Mouse (Mus musculus) left cerebral cortex, adult 8-10 months (tissue): ENCODE data around the gene Emc10. TPM values are rescaled to one million over a fixed set of nuclear protein-coding genes. Genes with fewer than 3 reads are reported as not detected.

ENCODE experiments used
- DNase-seq, 2 experiments: peaks; one replicate each; pipeline ENCODE4 v3.0.0; 2022; ENCODE audit warnings: low spot score in 2 of 2
- total RNA-seq, 4 experiments: library from RNA; stranded (reverse); gene quantifications; 2 replicates each; pipeline ENCODE4 v1.2.4; 2022

The Emc10 gene
- 100 to 1,000 TPM; 186 to 208 (median 193) TPM for total RNA-seq

- DNase-seq, result peak; percentile 97 to 99
Observed at GRCm38 (mm10) chr7:44495992-44496770, at the start of gene Emc10, which contains the start of gene Fam71e1. TSS of gene Emc10 (minus strand) at chr7:44496529. TSS of gene Fam71e1 (plus strand) at chr7:44496581.

- DNase-seq, result no peak
Observed at GRCm38 (mm10) chr7:44543071-44543470, 46.7 kb upstream of the Emc10 start.

GRCm38 (mm10) chr7:44542555-44542954 lies 46.2 kb upstream of the Emc10 start:
- DNase-seq, result no peak

GRCm38 (mm10) chr7:44538756-44539624 lies 42.7 kb upstream of the Emc10 start:
- DNase-seq, result no peak

GRCm38 (mm10) chr7:44537496-44537895 lies 41.2 kb upstream of the Emc10 start:
- DNase-seq, result no peak

GRCm38 (mm10) chr7:44537009-44537408 lies 40.7 kb upstream of the Emc10 start:
- DNase-seq, result no peak

GRCm38 (mm10) chr7:44536590-44536968 lies 40.2 kb upstream of the Emc10 start:
- DNase-seq, result peak in 1 of 2 experiments; percentile 77

- no peak for DNase-seq
Observed at GRCm38 (mm10) chr7:44535657-44536589, 39.6 kb upstream of the Emc10 start.

GRCm38 (mm10) chr7:44534656-44535441 lies 38.5 kb upstream of the Emc10 start:
- DNase-seq, result no peak

- no peak for DNase-seq
Observed at GRCm38 (mm10) chr7:44534242-44534641, 37.9 kb upstream of the Emc10 start.

GRCm38 (mm10) chr7:44533746-44534045 lies 37.4 kb upstream of the Emc10 start:
- DNase-seq, result no peak

GRCm38 (mm10) chr7:44532918-44533745 lies 36.8 kb upstream of the Emc10 start:
- DNase-seq, result no peak

GRCm38 (mm10) chr7:44531946-44532732 lies 35.8 kb upstream of the Emc10 start, which contains the start of gene Spib:
TSS of gene Spib (minus strand) at chr7:44532071.
- DNase-seq, result no peak

- no peak for DNase-seq
Observed at GRCm38 (mm10) chr7:44531207-44531606, 34.9 kb upstream of the Emc10 start.

GRCm38 (mm10) chr7:44530507-44530906 lies 34.2 kb upstream of the Emc10 start:
- no peak for DNase-seq

GRCm38 (mm10) chr7:44529518-44529917 lies 33.2 kb upstream of the Emc10 start:
- no peak for DNase-seq

GRCm38 (mm10) chr7:44527483-44528398 lies 31.4 kb upstream of the Emc10 start:
- DNase-seq, result peak; percentile 62 to 75
